Mouse (Mus musculus) hindbrain, embryonic 16.5 days (tissue): ENCODE data around the gene Naa38. TPM values are rescaled to one million over a fixed set of nuclear protein-coding genes. Genes with fewer than 3 reads are reported as not detected.

Experiments used
- ATAC-seq: fragments of 200-750 bp; cut with Nextera tagmentation; 2 replicates; pipeline ENCODE4 v1.8.0; 2017; ENCODE audit warnings: moderate TSS enrichment, moderate library complexity
- H3K27ac ChIP-seq: fragments of 300-500 bp; sonication (generic); 2 replicates; pipeline ENCODE4 v1.5.1; 2014; ENCODE audit warnings: low read depth, mild to moderate bottlenecking, control low read depth, low read length, moderate library complexity
- H3K27me3 ChIP-seq: fragments of 300-500 bp; sonication (generic); replicated peaks from 2 replicates; pipeline ENCODE4 v1.6.1; 2014; ENCODE audit warnings: low read length; ENCODE audit not compliant: control insufficient read depth, insufficient read depth
- H3K36me3 ChIP-seq: fragments of 300-500 bp; sonication (generic); 2 replicates; pipeline ENCODE4 v1.6.1; 2014; ENCODE audit warnings: mild to moderate bottlenecking, low read length, moderate library complexity, mixed read lengths; ENCODE audit not compliant: control insufficient read depth, insufficient read depth
- H3K4me1 ChIP-seq: fragments of 300-500 bp; sonication (generic); 2 replicates; pipeline ENCODE4 v1.6.1; 2014; ENCODE audit warnings: low read depth, low read length; ENCODE audit not compliant: control insufficient read depth, insufficient read depth
- H3K4me2 ChIP-seq: fragments of 300-500 bp; sonication (generic); 2 replicates; pipeline ENCODE4 v1.6.1; 2014; ENCODE audit warnings: mild to moderate bottlenecking, low read length, control low read depth, moderate library complexity
- H3K4me3 ChIP-seq: fragments of 300-500 bp; sonication (generic); 2 replicates; pipeline ENCODE4 v1.5.1; 2014; ENCODE audit warnings: mild to moderate bottlenecking, low read length, control low read depth, moderate library complexity
- H3K9ac ChIP-seq: fragments of 300-500 bp; sonication (generic); 2 replicates; pipeline ENCODE4 v1.6.1; 2014; ENCODE audit warnings: low read depth, mild to moderate bottlenecking, control low read depth, low read length, moderate library complexity
- H3K9me3 ChIP-seq: fragments of 300-500 bp; sonication (generic); 2 replicates; pipeline ENCODE4 v1.6.1; 2014; ENCODE audit warnings: mild to moderate bottlenecking, low read length, moderate library complexity; ENCODE audit not compliant: control insufficient read depth
- WGBS: fragments of 180-500 bp; shearing (Covaris S2); extraction: QIAGEN DNeasy Blood & Tissue Kit; methylation state at CpG from one replicate; pipeline ENCODE4 v1.1.7; 2014; 5-methylcytosine and 5-hydroxymethylcytosine counted together
- polyA plus RNA-seq: library from polyadenylated mRNA; unstranded; fragments of >200 nt; fragmentation: Nextera tagmentation; extraction: Ambion mirVana; gene quantifications from 2 replicates; pipeline ENCODE4 v1.2.1, GENCODE M21; 2015

Naa38 gene
- polyA plus RNA-seq, 1 experiment from 2014 or later = 130 TPM

DNA sequence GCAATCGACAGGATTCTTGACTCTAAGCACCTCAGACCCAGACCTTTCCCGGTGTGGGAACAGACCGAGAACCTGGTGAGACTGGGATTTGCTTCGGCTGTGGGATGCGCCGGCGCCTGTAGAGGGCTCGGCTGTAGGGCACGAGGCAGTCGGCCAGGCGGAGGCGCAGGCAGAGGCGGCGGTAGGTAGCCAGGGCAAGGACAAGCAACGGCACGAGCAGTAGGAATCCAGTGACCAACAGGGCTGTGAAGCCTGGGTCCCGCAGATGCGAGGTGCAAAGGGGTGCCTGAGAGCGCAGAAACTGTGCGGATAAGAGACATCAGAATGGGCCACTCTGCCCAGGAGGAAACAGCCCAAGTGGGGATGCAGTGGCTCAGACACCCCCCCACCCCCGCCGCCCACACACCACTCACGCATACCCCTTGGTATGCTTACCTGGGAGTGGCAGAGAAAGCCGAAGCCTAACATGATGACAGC is 2.3 kb downstream of the Naa38 start:
- 10% methylated on average over 24 of the region's 24 CpGs for WGBS
- peaks cover 28% of the 10 kb centered on the region for H3K36me3 ChIP-seq
- H3K9ac ChIP-seq = peak overlapping the region; percentile 47; the same call in 1 of the 2 replicates
- H3K4me3 ChIP-seq = peak overlapping the region; percentile 18
- no peaks in the 10 kb centered on the region for H3K27me3 ChIP-seq
- H3K4me2 ChIP-seq = peak overlapping the region; percentile 31; the same call in 1 of the 2 replicates
- H3K4me1 ChIP-seq = peaks cover 13% of the 10 kb centered on the region
- ATAC-seq = no peak
- peak overlapping the region; percentile 51 for H3K27ac ChIP-seq
- no peaks in the 10 kb centered on the region for H3K9me3 ChIP-seq

DNA sequence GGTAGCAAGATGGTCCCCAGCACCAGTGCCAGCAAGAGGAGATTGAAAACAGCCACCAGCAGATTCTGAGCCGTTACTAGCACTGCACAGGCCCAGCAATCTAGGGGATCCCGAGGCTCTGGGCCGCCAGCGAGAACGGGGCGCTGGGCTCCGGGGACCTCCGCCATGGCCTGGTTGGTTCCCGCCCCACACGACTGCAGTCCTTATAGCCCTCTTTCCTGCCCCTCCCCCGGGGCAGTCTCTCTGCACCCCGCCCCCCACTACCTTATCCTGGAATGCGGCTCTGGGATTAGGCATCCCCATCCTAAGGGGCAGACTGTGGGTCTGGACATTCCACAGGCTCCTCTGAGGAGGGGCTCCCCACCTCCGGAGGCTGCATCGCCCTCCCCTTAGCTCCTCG is 2.8 kb downstream of the Naa38 start, which contains the start of gene Tmem88:
Gene Tmem88 (minus strand): TSS at position 176 of the 400 bp plus-strand sequence.
- Histone ChIP-seq H3K9me3 (no peaks in the 10 kb centered on the region), H3K36me3 (peaks cover 28% of the 10 kb centered on the region), H3K4me3 (peak within 1 kb of the TSS; percentile 18), H3K9ac (peak within 1 kb of the TSS; percentile 47), H3K27ac (peak within 1 kb of the TSS; percentile 51), H3K4me2 (peak within 1 kb of the TSS; percentile 80), H3K27me3 (no peaks in the 10 kb centered on the region), H3K4me1 (peaks cover 13% of the 10 kb centered on the region)
- 11% methylated on average over 16 of the region's 16 CpGs for WGBS
- no peak for ATAC-seq

DNA sequence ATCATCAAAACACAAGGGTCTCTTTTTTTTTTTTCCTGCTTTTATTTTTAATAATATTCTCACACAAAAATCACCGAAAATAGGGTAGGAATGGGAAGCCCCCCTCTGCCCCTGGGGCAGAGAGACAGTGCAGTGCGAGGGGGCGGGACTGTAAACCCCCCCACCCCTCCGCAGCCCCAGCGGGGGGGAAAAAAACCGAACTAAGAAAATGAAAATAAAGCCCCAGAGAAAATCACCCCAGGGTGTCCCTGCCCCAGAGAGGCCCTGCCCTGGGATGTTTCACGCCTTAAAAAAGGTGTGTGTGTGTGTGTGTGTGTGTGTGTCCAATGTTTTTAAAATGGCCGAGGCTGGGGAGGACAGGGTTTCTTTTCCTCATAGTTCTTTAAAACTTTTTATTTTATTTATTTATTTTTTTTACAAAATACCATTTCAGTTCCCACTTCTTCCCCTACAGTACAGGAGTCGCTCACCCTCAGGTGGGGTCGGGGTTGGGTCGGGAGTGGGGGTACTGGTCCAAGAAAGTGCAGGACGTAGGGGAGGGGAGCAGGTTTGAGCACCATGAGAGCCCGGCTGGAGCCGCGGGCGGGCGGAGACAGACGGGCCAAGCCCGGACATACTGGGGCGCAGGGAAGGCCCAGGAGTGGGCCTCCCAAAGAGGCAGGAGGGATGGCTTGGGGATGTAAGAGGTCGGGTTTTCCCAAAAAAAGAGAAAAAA is 3.4 kb downstream of the Naa38 start:
- H3K9ac ChIP-seq = no peak overlapping the region; the same call in 1 of the 2 replicates
- 25% methylated on average over 21 of the region's 21 CpGs for WGBS
- no peak for ATAC-seq
- 0 out of 2 replicates have a peak overlapping the region, but pooled peaks have one; percentile 1 for H3K4me2 ChIP-seq
- H3K36me3 ChIP-seq = peaks cover 32% of the 10 kb centered on the region
- no peak overlapping the region for H3K4me3 ChIP-seq
- no peaks in the 10 kb centered on the region for H3K27me3 ChIP-seq
- H3K4me1 ChIP-seq = peaks cover 13% of the 10 kb centered on the region
- H3K27ac ChIP-seq = no peak overlapping the region
- no peaks in the 10 kb centered on the region for H3K9me3 ChIP-seq

DNA sequence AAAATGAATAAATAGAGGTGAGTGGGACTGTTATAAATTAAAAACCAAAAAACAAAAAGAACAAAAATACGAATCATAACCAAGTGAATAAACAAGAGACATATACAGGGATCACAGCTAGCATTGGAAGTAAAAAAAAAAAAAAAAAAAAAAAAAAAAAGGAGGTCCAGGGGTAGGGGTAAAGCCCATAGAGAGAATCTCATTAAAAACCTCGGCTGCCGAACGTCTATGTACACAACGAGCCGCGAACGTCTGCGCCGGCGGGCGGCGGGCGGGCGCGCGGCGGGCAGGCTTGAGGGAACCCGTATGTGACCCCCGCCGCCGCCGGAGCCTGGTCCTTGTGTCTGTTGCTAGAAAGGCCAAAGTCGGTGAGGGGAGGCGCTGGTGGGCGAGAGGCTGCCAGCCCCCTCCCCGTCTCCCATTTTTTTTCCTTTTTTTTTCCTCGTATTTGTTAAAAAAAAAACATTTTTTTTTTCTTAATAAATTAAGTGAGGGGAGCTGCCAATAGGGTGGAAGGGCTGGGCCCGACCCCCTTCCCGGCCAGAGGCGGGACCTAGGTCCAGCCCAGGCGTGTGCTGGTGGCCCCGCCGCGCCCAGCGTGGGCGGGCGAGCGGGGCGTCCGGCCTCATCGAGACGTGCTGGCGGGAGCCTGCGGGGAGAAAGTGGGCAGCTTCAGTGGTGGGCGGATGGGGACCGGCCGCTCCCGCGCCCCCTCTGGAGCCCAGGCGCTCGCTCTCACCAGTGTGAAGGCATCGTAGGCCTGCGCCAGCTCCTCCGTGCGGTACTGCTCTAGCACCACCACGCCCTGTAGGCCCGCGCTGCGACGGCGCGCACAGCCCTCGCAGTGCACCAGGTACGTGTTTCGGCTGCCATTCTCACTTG is 4.2 kb downstream of the Naa38 start:
- Histone ChIP-seq H3K4me3 (no peak overlapping the region), H3K9ac (peak overlapping the region; percentile 25; the same call in 1 of the 2 replicates), H3K36me3 (peaks cover 38% of the 10 kb centered on the region), H3K27me3 (no peaks in the 10 kb centered on the region), H3K4me2 (no peak overlapping the region; the same call in 1 of the 2 replicates), H3K27ac (no peak overlapping the region), H3K4me1 (peaks cover 9% of the 10 kb centered on the region), H3K9me3 (no peaks in the 10 kb centered on the region)
- no peak for ATAC-seq
- 22% methylated on average over 66 of the region's 66 CpGs for WGBS

DNA sequence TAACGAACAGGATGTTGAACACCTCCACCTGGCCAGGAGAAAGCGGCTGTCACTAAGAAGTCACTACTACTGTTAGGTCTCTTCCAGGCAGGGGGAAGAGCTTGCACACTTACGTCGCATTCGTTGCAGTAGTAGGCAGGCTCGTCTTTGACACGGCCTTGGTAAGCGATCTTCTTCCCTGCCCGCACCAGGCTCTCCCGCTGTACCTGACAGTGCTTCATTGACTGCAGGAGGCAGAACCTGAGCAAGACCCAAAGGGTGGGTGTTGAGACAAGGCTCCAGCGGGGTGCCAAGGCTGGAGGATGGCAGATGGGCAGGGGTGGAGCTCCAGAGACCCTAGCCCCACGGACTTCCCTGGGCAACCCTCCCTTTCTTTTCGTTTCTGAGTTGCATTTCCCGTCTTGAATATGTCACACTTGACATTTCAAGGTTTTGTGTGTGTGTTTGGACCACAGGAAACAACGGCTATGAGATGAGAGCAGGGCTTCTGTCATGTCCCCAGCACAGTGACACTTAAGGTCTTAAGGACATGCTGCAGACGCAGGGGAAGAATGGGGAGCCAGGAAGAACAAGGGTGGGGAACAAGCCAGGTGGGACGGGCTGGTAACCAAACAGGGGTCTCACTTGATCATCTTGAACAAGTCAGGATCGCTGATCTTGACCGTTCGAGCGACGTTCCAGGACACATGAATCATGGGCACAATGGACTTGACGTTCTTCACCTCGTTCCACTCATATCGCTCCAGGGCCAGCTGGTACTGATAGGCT is 5.0 kb downstream of the Naa38 start:
- H3K36me3 ChIP-seq = peaks cover 46% of the 10 kb centered on the region
- no peak overlapping the region for H3K27ac ChIP-seq
- H3K27me3 ChIP-seq = no peaks in the 10 kb centered on the region
- no peak overlapping the region for H3K4me3 ChIP-seq
- no peak for ATAC-seq
- H3K4me1 ChIP-seq = peaks cover 9% of the 10 kb centered on the region
- H3K9me3 ChIP-seq = no peaks in the 10 kb centered on the region
- no peak overlapping the region for H3K9ac ChIP-seq
- WGBS = 74% methylated on average over 25 of the region's 25 CpGs
- no peak overlapping the region for H3K4me2 ChIP-seq

DNA sequence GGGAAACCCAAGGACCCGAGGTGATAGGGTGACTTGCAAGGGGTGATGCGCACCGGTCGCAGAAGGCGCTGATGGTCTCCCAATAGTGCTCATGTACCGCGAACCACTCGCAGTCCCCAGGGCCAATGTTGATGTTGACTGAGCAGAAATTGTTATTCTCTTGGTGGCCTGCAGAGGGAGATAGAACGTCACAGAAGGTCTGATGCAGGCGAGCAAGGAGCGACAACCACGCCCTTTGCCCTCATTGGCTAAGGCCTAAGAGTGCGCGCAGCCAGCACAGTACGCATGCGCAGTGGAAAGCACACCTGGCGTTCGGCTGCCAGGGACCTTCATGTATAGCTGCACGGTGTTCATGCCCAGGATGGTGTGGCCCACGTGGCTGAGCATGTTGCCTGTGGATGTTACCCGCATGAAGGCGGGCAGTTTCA is 5.9 kb downstream of the Naa38 start:
- 13% methylated on average over 22 of the region's 22 CpGs for WGBS
- H3K4me2 ChIP-seq = no peak overlapping the region
- no peaks in the 10 kb centered on the region for H3K27me3 ChIP-seq
- no peak overlapping the region for H3K27ac ChIP-seq
- ATAC-seq = peak; percentile 75
- no peak overlapping the region for H3K9ac ChIP-seq
- no peaks in the 10 kb centered on the region for H3K9me3 ChIP-seq
- peaks cover 56% of the 10 kb centered on the region for H3K36me3 ChIP-seq
- H3K4me1 ChIP-seq = peaks cover 8% of the 10 kb centered on the region
- H3K4me3 ChIP-seq = no peak overlapping the region

DNA sequence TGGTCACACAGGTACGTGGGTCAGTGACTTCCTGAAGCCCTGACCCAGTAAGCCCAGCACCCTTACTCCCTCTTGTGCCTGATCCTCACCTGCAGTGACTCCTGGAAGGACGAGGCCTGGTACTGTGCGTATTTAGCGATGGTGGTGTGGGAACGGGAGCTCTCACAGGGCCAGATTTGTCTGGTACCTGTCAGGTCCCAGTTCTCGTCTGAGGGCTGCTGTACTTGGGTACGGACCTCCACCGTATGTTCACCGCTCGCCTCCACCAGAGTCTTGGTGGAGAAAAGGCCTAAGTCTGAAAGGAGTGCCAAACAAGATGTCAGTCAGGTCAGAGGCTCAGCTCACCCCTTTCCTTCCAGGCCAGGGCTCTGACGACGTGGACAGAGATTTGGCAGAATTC is 6.7 kb downstream of the Naa38 start:
- H3K4me1 ChIP-seq = peaks cover under 1% of the 10 kb centered on the region; the same call in 1 of the 2 replicates
- WGBS = 87% methylated on average over 12 of the region's 12 CpGs
- H3K36me3 ChIP-seq = peaks cover 61% of the 10 kb centered on the region
- no peak overlapping the region for H3K27ac ChIP-seq
- no peaks in the 10 kb centered on the region for H3K27me3 ChIP-seq
- no peak overlapping the region for H3K4me2 ChIP-seq
- no peak overlapping the region for H3K4me3 ChIP-seq
- no peak for ATAC-seq
- H3K9me3 ChIP-seq = no peaks in the 10 kb centered on the region
- H3K9ac ChIP-seq = no peak overlapping the region

DNA sequence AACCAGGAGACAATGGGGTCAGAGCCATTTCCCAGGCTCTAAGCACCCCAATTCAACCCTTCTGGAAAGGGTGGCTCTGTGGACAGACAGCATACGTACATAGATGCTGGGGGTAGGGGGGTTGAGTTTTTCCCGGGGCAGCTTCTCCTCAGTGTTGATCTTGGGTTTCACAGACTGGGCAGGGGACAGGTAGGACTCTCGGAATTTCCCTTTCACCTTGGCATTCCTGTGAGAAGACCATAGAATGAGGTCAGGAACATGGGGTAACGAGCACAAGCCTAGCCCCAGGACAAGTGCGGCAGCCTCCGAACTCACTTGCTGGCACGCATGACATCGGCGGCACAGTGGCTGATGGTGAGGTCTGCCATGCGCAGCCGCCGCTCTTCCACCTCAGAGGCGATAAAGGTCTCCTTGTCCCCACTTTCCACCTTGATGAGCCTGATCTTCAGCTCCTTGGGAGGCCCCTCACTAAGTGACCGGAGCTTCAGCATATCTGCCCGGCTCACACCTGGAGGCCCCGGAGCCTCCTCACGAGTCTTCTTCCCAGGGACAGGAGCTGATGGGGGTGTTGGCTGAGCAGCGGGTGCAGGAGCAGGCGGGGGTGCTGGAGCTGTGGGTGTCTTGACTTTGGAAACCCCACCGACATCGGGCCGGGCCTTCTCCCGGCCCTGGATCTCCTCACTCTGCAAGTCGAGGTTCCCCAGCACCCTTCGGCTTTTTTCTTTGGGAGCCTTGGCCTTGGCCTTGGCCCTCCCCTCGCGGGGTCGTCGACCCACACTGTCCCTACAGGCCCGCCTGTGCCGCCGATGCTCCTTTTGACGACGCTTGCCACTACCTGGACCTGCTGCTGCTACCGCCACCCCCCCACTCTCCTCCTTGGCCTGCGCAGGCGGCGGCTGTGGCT is 8.7 kb downstream of the Naa38 start:
- Histone ChIP-seq H3K4me3 (no peak overlapping the region), H3K9me3 (no peaks in the 10 kb centered on the region), H3K36me3 (peaks cover 62% of the 10 kb centered on the region), H3K4me2 (no peak overlapping the region), H3K9ac (no peak overlapping the region), H3K27ac (no peak overlapping the region), H3K4me1 (peaks cover 11% of the 10 kb centered on the region), H3K27me3 (no peaks in the 10 kb centered on the region)
- WGBS = 89% methylated on average over 36 of the region's 38 CpGs
- no peak for ATAC-seq
